Mouse (Mus musculus) layer of hippocampus, postnatal 14 days (tissue): ENCODE results near the gene Magel2. TPM values are rescaled to one million over a fixed set of nuclear protein-coding genes. Genes with fewer than 3 reads are reported as not detected.

Experiments
- DNase-seq, 2 experiments: peaks; one replicate each; pipeline ENCODE4 v3.0.0; 2021 to 2022; ENCODE audit warnings: low spot score in 2 of 2, mixed read lengths in 1 of 2
- long read RNA-seq, 2 experiments: library from polyadenylated mRNA; stranded (forward); transcript quantifications; one replicate each; pipeline ENCODE4 v2.0.0; 2021
- total RNA-seq, 2 experiments: library from RNA; stranded (reverse); gene quantifications; 2 replicates each; pipeline ENCODE4 v1.2.3; 2021

Magel2 gene
- total RNA-seq = 1 to 10 TPM; 2.9 to 4.0 TPM
- long read RNA-seq, experiment 1, full-length matches to known transcripts = 2 of 2 reads
- long read RNA-seq, experiment 1, partial matches to known transcripts = 0 of 2 reads
- long read RNA-seq, experiment 1, other reads (novel, unspliced or antisense) = 0 of 2 reads
- long read RNA-seq, experiment 2, partial matches to known transcripts = 0 of 1 reads
- long read RNA-seq, experiment 2, other reads (novel, unspliced or antisense) = 1 of 1 reads

DNA sequence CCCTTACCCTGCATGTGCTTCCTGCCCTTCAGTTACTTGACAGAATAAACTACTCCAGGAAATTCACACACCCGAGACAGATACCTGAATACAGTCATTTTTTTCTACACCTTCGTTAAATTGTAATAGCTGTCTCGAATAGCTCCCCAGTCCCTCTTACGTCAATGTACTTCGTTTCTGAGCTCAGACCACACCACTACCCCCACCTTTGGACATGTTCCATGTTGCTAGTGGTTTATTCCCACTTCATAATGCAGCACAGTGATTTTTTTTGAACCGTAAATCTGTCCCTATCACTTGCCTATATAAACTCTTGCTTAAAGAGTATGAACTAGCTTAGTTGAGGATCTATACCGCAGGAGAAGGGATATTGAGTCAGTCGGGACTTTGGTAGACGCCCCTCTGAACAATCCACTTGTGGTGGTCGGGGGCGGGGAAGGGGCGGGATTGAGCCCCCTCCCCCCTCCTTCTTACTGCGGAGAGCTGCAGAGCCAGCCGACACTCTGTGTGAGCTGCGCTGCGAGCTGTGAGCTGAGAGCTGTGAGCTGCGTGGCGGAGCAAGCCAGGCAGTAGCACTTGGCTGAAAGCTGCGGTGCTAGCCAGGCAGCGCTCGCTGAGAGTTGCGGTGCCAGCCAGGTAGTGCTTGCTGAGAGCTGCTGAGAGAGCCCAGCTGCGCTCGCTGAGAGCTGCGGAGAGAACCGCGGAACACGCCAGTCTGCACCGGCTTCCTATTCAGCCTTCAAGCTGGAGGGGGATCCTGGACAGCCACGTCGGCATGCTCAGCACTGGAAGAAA, at the start of gene Magel2:
Magel2 (plus strand) TSS at position 501 of the 795 bp plus-strand sequence.
- no peak for DNase-seq

DNA sequence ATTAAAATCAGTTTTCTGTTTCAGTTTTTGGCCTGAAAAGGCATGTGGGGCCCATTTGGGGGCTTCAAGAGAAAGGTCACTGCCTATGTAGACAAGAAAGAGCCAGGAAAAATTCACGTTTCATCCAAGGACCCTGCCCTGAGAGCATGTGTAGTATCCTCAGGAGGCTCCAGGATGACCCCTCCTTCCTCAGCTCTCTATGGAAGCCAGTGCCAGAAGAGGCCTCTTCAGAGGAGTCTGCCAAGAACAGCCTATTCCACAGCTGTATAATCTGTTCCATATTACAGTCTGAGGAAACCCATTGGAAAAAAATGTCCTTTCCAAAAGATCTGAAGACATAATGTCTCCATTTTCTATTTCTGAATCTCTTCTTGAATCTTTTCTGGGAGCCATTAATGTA, 31.4 kb upstream of the Magel2 start:
- no peak for DNase-seq

DNA sequence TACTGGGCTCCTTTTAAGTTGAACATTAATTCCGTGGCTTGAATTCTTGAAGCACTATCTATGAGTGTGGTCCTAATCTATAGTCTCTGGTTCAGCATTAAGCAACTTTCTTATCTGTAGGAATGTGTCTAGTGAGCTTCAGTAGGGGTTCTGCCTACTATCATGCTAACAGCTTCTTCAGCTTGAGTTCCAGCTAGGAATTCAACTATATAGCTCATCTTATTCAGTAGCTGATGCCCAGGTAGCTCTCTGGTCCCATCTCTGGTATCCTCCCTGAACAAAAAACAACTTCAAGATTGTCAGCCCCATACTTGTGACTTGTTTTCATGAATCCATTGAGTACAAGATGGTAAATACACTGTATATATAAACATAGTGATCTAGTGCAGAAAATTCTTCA, 30.5 kb upstream of the Magel2 start, which contains the start of gene Ndn:
Ndn (plus strand) TSS at position 301 of the 400 bp plus-strand sequence.
- DNase-seq = no peak

DNA sequence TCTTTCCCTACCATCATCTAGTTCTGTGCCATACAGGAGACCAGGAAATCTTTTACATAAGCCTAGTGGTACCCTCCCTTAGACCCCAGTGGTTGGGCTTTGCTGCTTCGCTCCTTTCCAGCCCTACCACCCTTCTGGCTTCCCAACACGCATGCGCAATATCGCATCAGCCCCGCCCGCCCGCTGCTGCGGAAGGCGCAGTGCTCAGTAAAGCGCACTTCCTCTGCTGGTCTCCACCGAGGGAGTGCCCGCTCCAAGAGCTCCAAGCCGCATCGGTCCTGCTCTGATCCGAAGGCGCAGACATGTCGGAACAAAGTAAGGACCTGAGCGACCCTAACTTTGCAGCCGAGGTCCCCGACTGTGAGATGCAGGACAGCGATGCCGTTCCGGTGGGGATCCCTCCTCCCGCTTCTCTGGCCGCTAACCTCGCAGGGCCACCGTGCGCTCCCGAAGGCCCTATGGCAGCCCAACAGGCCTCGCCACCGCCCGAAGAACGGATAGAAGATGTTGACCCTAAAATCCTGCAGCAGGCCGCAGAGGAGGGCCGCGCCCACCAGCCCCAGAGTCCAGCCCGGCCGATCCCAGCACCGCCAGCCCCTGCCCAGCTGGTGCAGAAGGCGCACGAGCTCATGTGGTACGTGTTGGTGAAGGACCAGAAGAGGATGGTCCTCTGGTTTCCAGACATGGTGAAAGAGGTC, 28.6 kb upstream of the Magel2 start:
- DNase-seq = peak; percentile 75 to 85

DNA sequence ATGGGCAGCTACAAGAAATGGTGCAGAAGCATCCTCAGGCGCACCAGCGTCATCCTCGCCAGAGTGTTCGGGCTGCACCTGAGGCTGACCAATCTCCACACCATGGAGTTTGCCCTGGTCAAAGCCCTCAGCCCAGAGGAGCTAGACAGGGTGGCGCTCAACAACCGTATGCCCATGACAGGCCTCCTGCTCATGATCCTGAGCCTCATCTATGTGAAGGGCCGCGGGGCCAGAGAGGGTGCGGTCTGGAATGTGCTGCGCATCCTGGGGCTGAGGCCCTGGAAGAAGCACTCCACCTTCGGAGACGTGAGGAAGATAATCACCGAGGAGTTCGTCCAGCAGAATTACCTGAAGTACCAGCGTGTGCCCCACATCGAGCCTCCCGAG, 28.0 kb upstream of the Magel2 start:
- peak; percentile 1 to 2 for DNase-seq

DNA sequence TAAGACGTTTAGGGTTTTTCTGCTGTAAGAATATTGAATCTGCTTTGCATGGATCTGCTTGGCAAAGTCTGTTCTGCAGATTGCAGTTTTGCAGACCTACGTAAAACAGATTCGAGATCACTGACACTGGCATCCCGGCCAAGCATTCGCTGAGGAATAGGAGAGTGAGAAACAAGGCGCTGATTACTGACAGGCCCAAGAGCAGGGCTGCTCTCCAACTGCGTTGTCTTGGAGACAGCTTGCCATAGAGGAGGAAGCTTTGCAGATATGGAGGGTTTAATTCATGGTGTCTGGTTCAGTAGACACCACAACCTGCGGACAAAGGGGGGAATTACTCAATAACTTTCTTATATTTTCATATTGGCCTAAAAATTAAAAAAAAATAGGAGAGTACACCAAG, 25.5 kb upstream of the Magel2 start:
- DNase-seq = peak in 1 of 2 experiments; percentile 5

DNA sequence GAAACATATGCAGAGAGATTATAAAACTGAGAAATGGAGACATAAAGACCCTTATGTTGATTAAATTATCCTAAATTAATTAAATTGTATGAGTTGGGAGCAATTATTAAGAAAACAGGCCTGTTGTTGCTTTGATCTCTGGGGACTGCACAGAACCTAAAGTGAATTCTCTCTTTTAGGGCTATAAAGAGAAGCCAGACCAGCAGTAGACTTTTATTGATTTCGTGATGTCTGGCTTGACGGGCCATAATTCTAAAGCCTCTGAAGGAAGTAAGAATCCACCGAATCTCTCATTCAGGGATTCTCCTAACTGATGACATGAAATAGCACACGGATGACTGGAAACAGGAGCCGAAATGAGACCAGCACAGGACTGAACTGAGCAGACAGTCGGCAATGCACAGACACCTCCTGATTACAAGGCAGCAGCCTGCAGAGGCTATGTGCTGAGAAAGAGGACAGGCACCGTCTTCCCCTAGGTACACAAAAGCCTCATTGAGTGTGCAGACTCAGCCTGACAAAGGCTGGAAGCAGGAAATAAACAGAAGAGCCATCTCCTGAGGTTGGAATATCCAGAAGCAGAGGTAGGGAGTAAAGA, 11.7 kb upstream of the Magel2 start:
- DNase-seq = no peak

DNA sequence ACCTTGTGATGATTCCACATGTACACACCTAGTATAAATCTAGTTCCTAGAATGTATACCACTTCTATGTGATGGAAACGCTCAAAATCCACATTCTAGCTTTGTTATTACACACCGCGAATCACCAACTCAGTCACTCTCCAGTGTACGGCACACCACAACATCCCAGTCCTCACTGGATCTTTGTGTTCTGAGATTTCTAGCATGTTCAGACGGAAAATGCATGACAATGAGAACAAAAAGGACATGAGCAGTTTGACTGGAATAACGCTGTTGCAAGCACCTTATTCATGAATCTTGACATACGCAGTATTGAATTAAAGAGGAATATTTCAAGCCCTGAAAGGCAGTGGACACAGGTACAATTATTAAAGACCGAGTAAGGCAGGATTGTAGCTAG, 10.1 kb upstream of the Magel2 start:
- no peak for DNase-seq

DNA sequence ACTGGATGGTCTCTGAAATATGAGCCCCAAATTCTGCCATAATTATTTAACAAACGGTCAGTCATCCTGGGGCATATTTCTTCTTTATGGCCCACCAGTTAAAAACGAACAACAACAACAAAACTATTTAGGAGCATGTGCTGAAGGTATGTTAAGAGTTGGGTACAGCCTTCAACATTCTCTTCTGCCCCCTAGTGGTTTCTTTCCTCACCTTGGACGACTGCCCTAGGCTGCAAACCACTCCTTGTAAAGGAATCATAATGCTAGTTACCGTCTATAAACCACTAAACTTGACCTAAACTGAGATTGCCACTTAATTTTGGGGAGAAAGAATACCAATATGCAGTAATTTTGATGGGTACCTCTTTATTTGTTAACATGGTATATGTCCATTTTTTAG, 1.2 kb upstream of the Magel2 start:
- no peak for DNase-seq

DNA sequence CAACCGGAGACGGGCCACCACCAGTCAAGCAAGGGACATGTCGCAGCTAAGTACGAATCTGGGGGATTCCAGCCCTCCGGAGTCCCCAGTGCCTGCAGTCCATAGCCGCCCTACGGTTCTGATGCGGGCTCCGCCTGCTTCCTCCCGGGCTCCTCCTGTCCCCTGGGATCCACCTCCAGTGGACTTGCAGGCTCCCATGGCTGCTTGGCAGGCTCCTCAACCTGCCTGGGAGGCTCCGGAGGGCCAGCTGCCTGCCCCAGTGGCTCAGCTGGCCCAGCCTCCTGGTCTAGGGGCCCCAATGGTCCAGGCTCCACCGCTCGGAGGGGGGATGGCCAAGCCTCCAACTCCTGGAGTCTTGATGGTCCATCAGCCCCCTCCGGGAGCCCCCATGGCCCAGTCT, 503 bp downstream of the Magel2 start:
- no peak for DNase-seq

DNA sequence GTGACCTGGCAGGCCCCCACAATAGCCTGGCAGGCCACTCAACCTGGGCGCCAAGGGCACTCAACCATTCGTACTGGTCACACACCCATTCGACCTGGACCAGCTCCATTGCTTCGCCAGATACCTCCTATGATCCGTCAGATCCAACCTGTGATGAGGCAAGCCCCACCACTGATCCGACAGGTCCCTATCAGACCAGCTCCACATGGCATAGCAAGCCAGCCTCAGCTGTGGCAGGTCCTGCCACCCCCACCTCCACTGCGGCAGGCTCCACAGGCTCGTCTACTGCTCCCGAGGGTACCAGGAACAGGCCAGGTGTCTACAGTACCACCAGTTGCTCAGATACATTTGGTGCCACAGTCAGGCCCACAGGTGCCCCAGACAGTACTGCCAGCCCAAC, 1.7 kb downstream of the Magel2 start:
- DNase-seq = no peak

DNA sequence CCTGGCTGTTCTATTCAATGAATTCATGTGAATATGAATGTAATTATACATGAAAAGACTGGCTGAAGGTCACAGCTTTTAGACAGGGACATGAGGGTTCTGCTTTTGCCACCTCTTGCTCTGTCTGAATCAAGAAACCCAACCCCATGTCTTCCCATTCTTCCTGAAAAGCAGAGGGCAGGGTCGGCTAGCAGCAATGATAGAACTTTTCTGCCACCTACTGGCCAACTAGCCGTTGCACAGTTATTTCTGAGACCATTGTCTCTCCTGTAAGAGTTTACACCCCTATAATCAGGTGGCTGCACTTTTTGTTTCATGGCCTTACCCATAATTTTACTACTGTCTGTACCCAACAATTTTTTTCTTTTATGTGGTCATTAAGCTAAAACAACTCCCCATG, 5.6 kb downstream of the Magel2 start:
- peak in 1 of 2 experiments; percentile 45 for DNase-seq

DNA sequence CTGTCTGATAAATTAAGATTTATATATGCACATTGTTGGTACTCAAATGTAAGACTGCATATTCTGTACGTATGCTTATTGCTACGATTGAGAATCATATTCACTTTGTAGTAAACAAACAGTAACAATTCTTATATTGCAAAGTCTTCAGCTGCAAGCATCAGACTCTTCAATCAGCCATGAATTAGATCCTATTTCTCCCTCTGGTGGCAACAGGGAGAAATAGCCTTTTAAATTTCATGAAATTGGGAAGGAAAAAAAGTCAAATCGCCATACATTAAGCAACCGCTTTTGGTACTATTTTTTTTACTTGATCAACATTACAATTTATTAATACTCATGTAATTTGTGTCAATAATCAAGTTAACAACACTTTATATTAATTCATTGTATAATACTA, 11.5 kb downstream of the Magel2 start:
- no peak for DNase-seq

DNA sequence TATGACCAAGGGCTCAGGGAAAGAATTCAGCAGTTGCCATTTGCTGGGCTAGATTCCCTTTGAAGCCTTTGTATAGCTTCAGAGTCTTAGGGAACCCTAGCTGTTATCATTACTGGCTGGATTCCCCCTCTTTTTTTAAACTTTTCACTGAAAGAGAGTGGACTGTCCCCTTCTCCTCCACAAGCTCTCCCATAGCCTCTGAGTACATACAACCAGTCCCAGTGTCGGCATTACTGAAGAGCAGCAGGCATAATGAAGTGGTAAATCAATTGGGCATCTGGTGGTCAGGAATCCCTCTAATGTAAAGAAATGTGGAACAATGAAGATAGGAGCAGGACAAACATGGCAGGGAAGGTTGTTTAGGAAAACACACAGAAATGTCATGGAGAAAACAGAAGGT, 15.4 kb downstream of the Magel2 start:
- DNase-seq = no peak

DNA sequence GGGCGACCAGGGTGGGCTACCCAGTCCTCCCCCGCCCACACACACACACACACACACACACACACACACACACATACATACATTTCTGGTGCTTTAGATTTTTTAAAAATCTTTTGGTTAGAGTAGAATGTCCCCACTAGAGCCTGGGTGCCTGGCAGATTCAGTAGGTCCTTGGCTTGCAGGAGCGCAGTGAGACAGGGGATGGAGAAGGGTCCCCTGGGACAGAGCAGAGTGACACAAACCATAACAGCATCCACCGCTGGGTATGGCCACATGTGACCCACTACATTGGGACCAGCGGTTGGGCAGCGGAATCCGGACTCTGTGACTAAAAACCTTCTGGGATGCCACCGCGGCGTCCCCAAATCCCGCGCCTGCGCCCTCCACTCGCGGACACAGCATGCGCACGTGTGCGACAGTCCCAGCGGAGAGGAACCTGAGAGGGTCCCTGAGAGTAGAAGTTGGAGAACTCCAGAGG, 29.8 kb downstream of the Magel2 start:
- DNase-seq = peak in 1 of 2 experiments; percentile 14

DNA sequence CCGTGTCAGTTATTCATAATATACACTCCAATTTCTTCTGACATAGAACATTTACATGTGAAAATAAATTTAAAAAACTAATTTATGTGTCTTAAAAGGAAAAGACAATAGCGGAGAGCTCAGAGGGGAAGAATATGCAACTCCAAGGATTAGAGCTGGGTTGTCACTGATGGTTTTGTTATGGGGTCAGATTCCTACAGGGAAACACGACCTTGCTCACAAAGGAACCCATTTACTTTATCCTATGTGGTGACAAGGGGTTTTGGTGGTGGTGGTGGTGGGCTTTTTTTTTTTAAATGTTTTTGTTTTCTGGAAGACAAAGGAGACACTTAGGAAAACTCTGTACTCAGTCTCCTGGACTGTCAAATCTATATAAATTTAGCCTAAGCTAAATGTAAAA, 31.0 kb downstream of the Magel2 start:
- no peak for DNase-seq

DNA sequence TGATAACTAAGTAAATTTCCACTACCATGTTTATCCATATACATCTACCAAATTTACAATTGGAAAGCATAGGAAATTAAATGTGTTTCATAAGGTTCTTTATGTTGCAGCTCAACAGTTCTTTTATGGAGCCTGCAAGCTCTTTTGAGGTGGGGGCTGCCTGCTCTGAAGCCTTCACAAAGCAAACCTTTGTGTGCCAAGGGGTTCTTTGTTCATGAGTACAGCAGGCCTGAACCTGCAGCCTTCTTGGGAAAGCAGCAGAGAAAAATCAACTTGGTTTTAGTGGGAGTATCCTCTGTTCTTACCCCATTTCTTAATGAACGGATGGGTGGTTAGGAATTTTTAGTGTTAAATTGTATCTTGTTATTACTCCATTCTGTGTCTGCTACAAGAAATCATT, 38.4 kb downstream of the Magel2 start:
- no peak for DNase-seq

DNA sequence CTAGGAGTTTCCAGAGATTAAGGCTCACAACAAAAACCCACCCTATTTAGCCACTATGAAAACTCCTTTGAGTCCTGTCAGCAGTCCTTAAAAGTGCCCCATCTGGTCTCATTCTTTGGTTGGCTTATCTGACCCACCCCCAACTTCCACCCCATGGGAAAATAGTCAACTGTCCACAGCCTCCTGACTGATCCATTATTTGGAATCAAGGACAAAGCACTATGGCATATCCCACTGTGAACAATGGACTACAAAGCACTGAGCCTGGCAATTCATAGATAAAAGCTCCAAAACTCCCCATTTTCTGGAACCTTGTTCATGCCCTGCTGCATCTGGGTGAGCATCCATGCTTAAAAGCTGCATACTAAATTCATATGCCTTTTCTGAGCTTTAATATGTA, 39.4 kb downstream of the Magel2 start:
- DNase-seq = no peak

DNA sequence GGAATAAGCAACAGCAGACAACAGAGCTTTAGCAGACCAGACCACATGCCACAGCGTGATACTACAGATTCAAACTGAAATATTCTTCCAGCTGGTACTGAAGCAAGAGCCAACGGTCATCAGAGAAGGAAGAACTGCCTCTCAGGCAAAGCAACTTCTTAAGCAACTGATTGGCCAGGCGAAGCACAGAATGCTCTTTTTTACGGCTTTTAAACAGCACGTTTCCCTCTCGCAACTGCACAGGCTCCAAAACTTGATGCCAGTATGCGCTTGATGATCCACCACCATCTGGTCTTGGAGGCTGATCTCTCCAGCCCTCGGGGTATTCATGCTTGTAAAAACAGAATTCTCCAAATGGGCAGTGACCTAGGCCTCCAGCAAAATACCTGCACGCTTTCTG, 41.5 kb downstream of the Magel2 start:
- peak; percentile 14 to 17 for DNase-seq

DNA sequence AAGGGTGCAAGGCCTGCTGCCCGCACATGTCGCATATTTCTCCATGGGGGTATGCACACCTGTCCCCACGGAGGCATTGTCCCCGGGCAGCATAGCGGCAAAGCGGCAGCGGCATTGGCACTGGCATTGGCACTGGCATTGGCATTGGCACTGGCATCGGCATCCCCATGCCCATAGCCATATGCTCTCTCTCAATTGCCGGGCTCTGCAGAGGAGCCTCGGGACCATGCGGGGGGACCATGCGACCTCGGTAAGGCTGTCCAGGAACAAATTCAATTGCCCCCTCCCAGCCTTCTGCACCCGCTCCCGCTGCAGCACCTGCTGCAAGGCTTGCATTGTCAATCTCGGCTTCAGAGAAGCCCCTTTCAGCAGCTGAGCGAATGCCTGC, 42.3 kb downstream of the Magel2 start:
- no peak for DNase-seq

DNA sequence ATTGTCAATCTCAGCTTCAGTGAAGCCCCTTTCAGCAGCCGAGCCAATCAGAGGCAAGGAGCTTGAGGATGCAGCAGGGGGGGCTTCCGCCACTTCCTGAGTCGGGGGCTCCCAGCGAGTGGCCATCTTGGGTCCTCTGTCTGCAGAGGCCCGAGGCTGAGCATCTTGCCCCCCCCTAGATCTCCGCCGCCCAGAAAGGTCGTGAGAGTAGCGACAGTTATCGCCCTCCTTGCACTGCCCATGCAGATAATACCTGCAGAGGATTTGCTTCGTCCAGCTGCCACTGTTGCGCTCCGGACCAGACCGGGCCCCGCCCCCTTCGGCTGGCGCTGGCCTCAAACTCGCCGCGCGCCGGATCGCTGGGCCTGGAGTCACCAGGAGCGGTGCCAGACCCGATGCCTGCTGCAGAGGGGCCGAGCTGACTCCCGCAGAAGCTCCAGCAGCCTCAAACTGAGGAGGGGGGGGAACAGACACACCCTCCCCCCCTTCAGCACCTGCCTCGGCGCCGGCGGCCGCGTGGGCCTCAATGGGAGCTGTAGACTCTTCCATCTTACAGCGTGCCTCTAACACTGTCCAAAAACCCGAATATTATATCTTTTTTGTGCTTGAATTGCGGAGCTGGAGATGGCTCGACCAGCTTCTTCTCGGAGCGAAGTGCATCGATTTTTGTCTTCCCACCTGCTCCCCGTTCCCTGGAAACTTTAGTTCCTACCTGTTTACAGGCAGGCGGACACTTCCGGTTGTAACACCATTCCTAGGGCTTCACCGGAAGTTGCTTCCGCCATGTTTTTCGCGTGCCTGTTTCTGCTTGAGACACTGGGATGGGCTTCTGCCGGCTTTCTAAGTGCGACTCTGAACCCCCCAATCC, 42.9 kb downstream of the Magel2 start, which contains the start of gene Mkrn3:
Mkrn3 (minus strand) TSS at position 647 of the 868 bp plus-strand sequence.
- DNase-seq = peak; percentile 78 to 85
